Mouse (Mus musculus) liver, postnatal 0 days (tissue): ENCODE measurements around the gene Blm. TPM values are rescaled to one million over a fixed set of nuclear protein-coding genes. Genes with fewer than 3 reads are reported as not detected.

Experiments
- ATAC-seq: fragments of 200-750 bp; cut with Nextera tagmentation; 2 replicates; pipeline ENCODE4 v1.8.0; 2017; ENCODE audit warnings: mild to moderate bottlenecking, moderate library complexity
- DNase-seq: peaks from one replicate; pipeline ENCODE4 v3.0.0-alpha.2; 2016
- H3K27ac ChIP-seq: fragments of 300-500 bp; sonication (generic); 2 replicates; pipeline ENCODE4 v1.5.1; 2014; ENCODE audit warnings: antibody characterized with exemption, moderate library complexity, mild to moderate bottlenecking, low read depth
- H3K27me3 ChIP-seq: fragments of 300-500 bp; sonication (generic); 2 replicates; pipeline ENCODE4 v1.6.1; 2014; ENCODE audit warnings: low read length, control low read depth, mixed read lengths; ENCODE audit not compliant: insufficient read depth
- H3K36me3 ChIP-seq: fragments of 300-500 bp; sonication (generic); replicated peaks from 2 replicates; pipeline ENCODE4 v1.6.1; 2014; ENCODE audit warnings: mild to moderate bottlenecking, control low read depth, low read length, moderate library complexity, mixed read lengths; ENCODE audit not compliant: insufficient read depth
- H3K4me1 ChIP-seq: fragments of 300-500 bp; sonication (generic); 2 replicates; pipeline ENCODE4 v1.6.1; 2014; ENCODE audit warnings: antibody characterized with exemption, mild to moderate bottlenecking, control low read depth; ENCODE audit not compliant: insufficient read depth
- H3K4me2 ChIP-seq: fragments of 300-500 bp; sonication (generic); 2 replicates; pipeline ENCODE4 v1.6.1; 2014; ENCODE audit warnings: low read depth, mild to moderate bottlenecking, low read length, moderate library complexity, mixed read lengths
- H3K4me3 ChIP-seq: fragments of 300-500 bp; sonication (generic); 2 replicates; pipeline ENCODE4 v1.5.1; 2014; ENCODE audit warnings: low read depth, low read length
- H3K9ac ChIP-seq: fragments of 300-500 bp; sonication (generic); replicated peaks from 2 replicates; pipeline ENCODE4 v1.6.1; 2014; ENCODE audit warnings: mild to moderate bottlenecking, moderate library complexity
- H3K9me3 ChIP-seq: fragments of 300-500 bp; sonication (generic); 2 replicates; pipeline ENCODE4 v1.6.1; 2016; ENCODE audit warnings: mild to moderate bottlenecking, control low read depth, low read length, mixed read lengths
- CTCF ChIP-seq: sonication (generic); IDR thresholded peaks from 2 replicates; pipeline ENCODE4 v1.5.1; 2016; ENCODE audit warnings: antibody characterized with exemption, low read depth
- EP300 ChIP-seq: IDR thresholded peaks from 2 replicates; pipeline ENCODE4 v1.6.1; 2016; ENCODE audit warnings: antibody characterized with exemption, low read depth, mild to moderate bottlenecking
- WGBS: fragments of 180-500 bp; shearing (Covaris S2); extraction: QIAGEN DNeasy Blood & Tissue Kit; methylation state at CpG from one replicate; pipeline ENCODE4 v1.1.7; 2014; ENCODE audit not compliant: insufficient replicate concordance; 5-methylcytosine and 5-hydroxymethylcytosine counted together
- polyA plus RNA-seq: library from polyadenylated mRNA; unstranded; fragments of >200 nt; fragmentation: Nextera tagmentation; extraction: Ambion mirVana; gene quantifications from 2 replicates; pipeline ENCODE4 v1.2.1, GENCODE M21; 2015

The Blm gene
- polyA plus RNA-seq, result 8.1 and 11.8 TPM in 2 replicates

DNA sequence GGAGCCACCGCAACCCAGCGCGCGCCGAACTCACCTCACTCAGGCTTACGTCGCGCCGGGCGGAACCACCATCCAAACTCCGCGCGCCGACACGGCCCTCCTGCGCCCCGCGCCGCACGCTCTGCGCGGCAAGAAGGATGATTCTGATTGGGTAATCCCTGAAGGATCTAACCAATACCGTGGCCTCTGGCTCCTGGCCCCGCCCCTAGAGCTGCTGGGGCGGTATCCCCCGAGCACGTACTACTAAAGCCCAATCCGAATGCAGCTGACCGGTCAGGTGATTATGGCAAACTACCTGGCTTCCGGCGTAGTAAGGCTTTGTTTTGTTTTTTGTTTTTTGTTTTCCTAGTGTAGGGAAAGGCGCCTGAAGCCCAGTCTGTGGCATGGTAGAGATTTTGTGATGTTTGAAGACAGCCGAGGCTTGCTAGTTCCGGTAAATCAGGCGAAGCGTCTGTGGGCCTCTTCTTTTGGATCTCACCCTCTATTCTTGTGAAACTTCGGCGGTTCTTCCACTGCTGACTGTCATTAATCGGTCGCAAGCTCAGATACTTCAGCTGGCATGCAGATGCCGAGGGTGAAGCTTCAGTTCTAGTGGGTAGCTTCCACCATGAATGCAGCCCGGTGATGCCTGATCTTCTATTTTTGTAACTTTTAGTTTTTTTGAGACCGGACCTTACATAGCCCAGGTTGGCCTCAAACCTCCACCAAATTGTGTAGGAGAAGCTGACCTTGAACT lies at the start of gene Blm:
Gene Blm (minus strand): TSS at position 111 of the 736 bp plus-strand sequence.
- no peaks in the 10 kb centered on the region for H3K27me3 ChIP-seq
- under 1% methylated on average over 43 of the region's 43 CpGs for WGBS
- peak within 1 kb of the TSS; percentile 91 for H3K4me2 ChIP-seq
- H3K9ac ChIP-seq, result peak within 1 kb of the TSS; percentile 83
- peak; percentile 97 for DNase-seq
- H3K4me3 ChIP-seq, result peak within 1 kb of the TSS; percentile 74
- peak within 1 kb of the TSS; percentile 96 for H3K27ac ChIP-seq
- no peaks in the 10 kb centered on the region for H3K9me3 ChIP-seq
- peak; percentile 99 for ATAC-seq
- H3K4me1 ChIP-seq, result peaks cover 17% of the 10 kb centered on the region
- TF ChIP-seq CTCF (no peak), EP300 (peak; percentile 32; the same call in 1 of the 2 replicates)
- no peaks in the 10 kb centered on the region for H3K36me3 ChIP-seq

DNA sequence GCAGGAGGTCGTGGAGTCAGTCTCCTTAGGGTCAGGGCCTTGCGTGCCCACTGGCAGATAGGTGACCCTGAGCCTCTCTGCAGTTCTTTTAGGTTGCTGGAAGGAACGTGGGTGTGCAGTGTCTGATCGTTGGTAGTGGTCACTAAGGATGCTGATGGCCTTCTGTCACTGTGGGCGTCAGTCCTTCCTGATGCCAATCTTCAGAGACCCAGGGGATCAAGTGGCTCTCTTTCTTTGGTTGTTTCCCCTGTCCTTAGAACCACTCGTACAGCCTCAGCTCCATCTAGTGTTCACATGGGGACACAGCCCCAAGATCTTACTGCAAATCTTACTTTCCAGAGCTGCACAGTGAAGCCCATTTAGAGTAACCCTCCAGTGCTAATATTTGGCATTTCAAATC lies 49.1 kb upstream of the Blm start:
- peaks cover 10% of the 10 kb centered on the region for H3K4me1 ChIP-seq
- 24% methylated on average over 6 of the region's 6 CpGs for WGBS
- H3K4me2 ChIP-seq, result no peak overlapping the region
- TF ChIP-seq CTCF (peak; percentile 89), EP300 (no peak)
- H3K9me3 ChIP-seq, result no peaks in the 10 kb centered on the region
- peaks cover 7% of the 10 kb centered on the region for H3K36me3 ChIP-seq
- no peaks in the 10 kb centered on the region for H3K27me3 ChIP-seq
- no peak overlapping the region for H3K9ac ChIP-seq
- 0 out of 2 replicates have a peak, but pooled peaks have one; percentile 38 for ATAC-seq
- H3K4me3 ChIP-seq, result no peak overlapping the region
- peak; percentile 46 for DNase-seq
- no peak overlapping the region for H3K27ac ChIP-seq

DNA sequence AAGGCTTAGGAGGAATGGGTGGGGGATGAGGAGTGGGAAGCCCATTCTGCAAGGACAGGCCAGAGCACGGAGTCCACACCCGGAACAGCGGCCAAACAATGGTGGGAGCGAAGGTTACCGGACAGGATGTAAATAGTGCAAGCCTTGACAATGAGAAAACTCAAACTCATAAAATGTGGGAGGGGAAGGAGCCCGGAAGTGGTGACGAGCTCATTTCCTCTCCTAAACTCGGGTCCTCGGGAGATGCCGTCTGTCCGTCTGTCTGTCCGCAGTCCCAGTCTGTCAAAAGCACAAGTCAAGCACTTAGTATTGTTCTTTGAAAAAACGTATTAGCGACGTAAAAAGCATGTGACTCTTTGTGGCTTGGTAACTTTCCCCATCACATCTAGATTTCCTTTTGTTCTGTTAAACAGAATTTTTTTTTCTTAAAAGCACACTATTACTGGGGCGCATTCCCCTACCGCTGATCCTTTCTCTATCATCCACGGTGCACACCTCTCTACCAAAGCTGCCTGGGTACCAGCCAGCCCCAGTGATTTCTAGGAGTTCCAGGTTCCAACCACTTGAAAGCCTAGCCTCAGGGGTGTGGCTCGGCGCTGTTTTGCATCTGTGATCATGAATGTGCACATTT lies 48.0 kb upstream of the Blm start:
- DNase-seq (peak; percentile 31), ATAC-seq (peak; percentile 47; the same call in 1 of the 2 replicates)
- Histone ChIP-seq H3K27ac (peak overlapping the region; percentile 34; the same call in 1 of the 2 replicates), H3K36me3 (no peaks in the 10 kb centered on the region), H3K4me2 (peak overlapping the region; percentile 68), H3K9ac (no peak overlapping the region), H3K27me3 (no peaks in the 10 kb centered on the region), H3K4me1 (peaks cover 10% of the 10 kb centered on the region), H3K9me3 (no peaks in the 10 kb centered on the region), H3K4me3 (peak overlapping the region; percentile 11; the same call in 1 of the 2 replicates)
- WGBS, result 15% methylated on average over 20 of the region's 20 CpGs
- TF ChIP-seq EP300 (0 out of 2 replicates have a peak, but pooled peaks have one; percentile 18), CTCF (no peak)

DNA sequence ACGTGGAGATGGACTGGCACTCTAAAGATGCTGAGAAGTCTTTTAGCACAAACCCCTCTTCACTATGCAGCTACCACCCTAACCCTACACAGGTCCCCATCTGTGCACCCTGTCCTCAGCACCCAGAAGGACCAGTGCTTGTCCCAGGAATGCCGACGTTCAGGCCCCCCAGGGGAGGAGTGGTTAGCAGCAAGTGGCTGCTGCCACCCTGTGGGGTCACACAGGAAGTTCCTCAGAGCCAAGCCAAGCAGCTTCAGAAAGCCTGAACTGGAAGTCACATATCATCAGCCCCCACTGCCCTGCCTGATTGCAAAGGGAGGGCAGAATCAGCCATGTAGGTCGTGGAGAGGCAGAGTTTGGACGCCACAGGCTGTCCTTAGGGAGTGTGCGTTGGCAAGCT lies 45.4 kb upstream of the Blm start:
- ATAC-seq, result no peak
- H3K27me3 ChIP-seq, result no peaks in the 10 kb centered on the region

DNA sequence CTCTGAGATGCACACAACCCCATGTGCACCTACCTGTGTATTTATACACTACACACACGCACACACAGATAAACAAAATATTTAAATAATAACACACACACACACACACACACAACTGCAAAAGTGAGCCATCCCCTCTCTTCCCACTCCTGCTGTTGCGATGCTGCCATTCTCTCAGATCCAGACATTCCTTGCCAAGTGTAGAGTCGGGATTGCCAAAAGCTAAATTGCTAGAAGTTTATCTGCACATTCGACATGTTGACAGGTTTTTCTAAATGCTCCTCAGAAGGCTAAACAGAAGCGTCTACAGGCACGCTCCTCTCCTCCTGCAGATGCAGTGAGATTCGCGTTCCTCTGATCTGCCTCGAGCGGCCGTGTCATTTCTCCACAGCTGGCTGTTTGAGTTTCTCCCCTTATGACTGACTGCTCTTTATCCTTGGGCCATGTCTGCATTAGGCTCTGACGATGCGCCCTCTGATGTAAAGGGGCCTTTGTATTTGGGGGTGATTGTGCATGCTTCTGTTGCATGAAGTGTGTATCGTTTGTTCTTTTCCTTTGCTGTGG lies 42.6 kb upstream of the Blm start:
- no peaks in the 10 kb centered on the region for H3K36me3 ChIP-seq
- TF ChIP-seq CTCF, result no peak
- TF ChIP-seq EP300, result no peak
- DNase-seq, result no peak
- 73% methylated on average over 14 of the region's 14 CpGs for WGBS
- H3K4me1 ChIP-seq, result peaks cover 6% of the 10 kb centered on the region
- no peak overlapping the region for H3K9ac ChIP-seq
- 0 out of 2 replicates have a peak, but pooled peaks cover 3% of the 10 kb centered on the region for H3K27me3 ChIP-seq
- no peak overlapping the region for H3K4me2 ChIP-seq
- H3K9me3 ChIP-seq, result no peaks in the 10 kb centered on the region
- ATAC-seq, result no peak
- H3K27ac ChIP-seq, result no peak overlapping the region
- no peak overlapping the region for H3K4me3 ChIP-seq

More for the DNA sequence above, 45.4 kb upstream of the Blm start:
- DNase-seq, result peak; percentile 53
- Histone ChIP-seq H3K36me3 (no peaks in the 10 kb centered on the region), H3K27ac (no peak overlapping the region), H3K9me3 (no peaks in the 10 kb centered on the region), H3K9ac (no peak overlapping the region), H3K4me2 (no peak overlapping the region), H3K4me3 (no peak overlapping the region), H3K4me1 (peaks cover 16% of the 10 kb centered on the region)
- peak; percentile 84 for TF ChIP-seq CTCF
- no peak for TF ChIP-seq EP300
- 26% methylated on average over 6 of the region's 6 CpGs for WGBS

DNA sequence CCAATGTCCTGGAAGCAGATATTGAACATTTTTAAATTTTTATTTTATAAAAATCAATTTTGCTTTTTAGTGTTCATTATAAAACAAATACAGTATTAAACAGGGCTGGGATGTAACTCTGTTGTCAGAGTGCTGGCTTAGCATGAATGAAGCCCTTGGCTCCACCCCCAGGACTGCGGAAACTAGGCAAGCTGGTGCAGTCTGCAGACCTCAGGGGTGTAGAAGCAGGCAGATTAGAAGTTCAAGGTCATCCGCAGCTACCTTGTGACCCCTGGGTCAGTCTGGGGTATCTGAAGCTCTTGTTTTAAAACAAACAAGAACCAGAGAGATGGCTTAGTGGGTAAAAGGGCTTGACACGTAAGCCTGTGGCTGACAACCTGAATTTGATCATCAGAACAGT lies 41.7 kb upstream of the Blm start:
- Histone ChIP-seq H3K9me3 (no peaks in the 10 kb centered on the region), H3K36me3 (no peaks in the 10 kb centered on the region), H3K27ac (no peak overlapping the region), H3K4me1 (peaks cover 6% of the 10 kb centered on the region; the same call in 1 of the 2 replicates), H3K27me3 (0 out of 2 replicates have a peak, but pooled peaks cover 3% of the 10 kb centered on the region), H3K4me3 (no peak overlapping the region), H3K4me2 (no peak overlapping the region), H3K9ac (no peak overlapping the region)
- TF ChIP-seq CTCF (no peak), EP300 (no peak)
- 48% methylated on average over 3 of the region's 3 CpGs for WGBS
- DNase-seq (no peak), ATAC-seq (no peak; the same call in 1 of the 2 replicates)
